Mouse (Mus musculus) megakaryocyte-erythroid progenitor cell, adult 5 weeks (primary cell): ENCODE measurements around the gene Mat1a. TPM values are rescaled to one million over a fixed set of nuclear protein-coding genes. Genes with fewer than 3 reads are reported as not detected.

Experiments used
- polyA plus RNA-seq: library from polyadenylated mRNA; stranded (reverse); fragments of >175 nt; gene quantifications from 2 replicates; pipeline ENCODE4 v1.2.3, GENCODE M21; 2012

Gene Mat1a
- not detected in 2 replicates for polyA plus RNA-seq

DNA sequence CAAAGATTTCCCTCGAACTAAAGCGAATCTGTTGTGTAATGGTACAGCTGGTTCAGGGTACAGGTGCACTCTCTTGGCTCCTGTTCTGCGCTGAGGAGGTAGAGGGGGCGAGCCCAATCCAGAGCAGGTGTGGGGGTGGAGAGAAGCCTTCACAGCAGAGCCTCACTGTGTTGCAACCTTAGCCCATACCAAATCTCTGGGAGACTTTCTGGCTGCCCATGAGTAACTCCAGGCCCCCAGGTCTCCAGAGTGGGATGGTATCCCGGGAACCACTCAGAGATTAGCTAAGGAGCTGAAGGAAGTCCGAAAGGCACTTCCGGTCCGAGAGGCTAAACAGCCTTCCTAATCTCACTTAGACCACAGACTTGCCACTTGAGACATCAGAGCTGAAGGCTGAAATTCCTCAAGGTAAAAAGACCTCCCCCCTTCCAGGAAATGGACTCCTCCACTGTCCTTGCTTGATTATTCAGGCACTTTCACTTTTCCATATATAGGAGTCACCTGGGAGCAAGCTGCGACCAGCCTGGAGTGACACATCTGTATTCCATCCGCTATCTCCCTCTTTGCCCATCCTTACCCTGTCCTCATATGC is at the start of gene Mat1a:
Mat1a (plus strand) TSS at position 183 of the 592 bp plus-strand sequence.

GRCm38 (mm10) chr14:41069108-41069507 is 35.7 kb upstream of the Mat1a start, which contains the start of gene Dydc2:
TSS of gene Dydc2 (minus strand) at chr14:41069208.

GRCm38 (mm10) chr14:41072229-41072943 is 32.4 kb upstream of the Mat1a start, which contains the start of gene Dydc1:
TSS of gene Dydc1 (plus strand) at chr14:41072911.

DNA sequence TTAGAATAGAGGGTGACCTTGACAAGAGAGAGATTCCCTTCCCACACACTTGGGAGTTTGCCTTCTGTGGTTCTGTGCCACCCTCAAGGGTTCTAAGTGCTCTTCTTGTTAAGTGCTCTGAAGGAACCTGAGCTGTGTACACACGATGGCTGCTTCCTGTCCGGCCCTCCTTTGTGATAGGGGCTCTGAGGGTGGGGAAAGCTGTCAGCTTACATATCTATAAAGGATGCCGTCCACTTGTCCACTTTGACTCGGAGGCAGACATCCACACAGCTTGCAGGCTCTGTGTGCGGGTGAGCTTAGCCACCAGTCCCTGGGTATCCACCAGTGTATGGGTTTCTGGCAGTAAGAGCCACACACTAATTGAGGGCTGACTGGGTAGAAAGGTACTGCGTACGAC is 26.7 kb downstream of the Mat1a start, which contains the start of gene Sftpa1:
Sftpa1 (plus strand) TSS at position 243 of the 400 bp plus-strand sequence.

DNA sequence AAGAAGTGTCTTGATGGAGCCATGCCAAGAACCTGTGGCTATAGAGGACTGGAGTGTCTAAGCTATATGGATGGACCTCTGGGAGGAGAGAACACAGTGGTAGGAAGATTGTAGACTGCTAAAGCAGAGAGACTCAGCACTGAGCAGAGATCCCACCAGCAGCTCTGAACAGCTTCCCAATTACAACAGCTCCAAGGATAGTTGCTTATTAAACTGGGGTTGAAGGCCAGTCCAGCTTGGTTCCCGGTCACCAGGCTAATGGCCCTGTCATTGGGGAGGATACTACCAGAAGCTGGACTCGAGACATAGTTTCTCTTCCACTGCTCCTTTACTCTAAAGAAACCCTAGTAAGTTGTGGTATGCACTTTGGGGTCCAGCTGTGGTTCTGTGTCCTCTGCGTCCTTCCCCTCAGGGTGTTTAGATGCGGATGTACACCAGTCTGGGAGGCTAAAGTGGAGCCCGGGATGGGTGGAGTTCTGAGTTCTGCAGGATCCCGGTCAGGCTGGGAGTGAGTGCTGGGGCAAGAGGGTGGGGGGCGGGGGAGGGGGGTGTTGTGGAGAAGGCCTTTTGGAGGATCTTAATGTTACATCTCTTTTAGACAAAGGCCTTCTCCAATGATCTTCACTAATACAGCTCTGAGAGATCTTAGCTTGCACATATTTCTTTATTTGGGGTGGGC is 46.5 kb downstream of the Mat1a start, which contains the start of gene Mbl1:
Mbl1 (plus strand) TSS at position 239 of the 679 bp plus-strand sequence.

Other genes with a start within 250 kb of the Mat1a start
- 0.09 and 0.39 TPM in 2 replicates for gene Sh2d4b, start 211.8 kb upstream of the Mat1a start, polyA plus RNA-seq
- gene Tspan14, start 138.2 kb upstream of the Mat1a start, polyA plus RNA-seq: 10.7 and 11.9 TPM in 2 replicates
- gene Fam213a, start 91.2 kb upstream of the Mat1a start, polyA plus RNA-seq: 4.1 and 6.8 TPM in 2 replicates
- gene Dydc2, start 35.8 kb upstream of the Mat1a start, polyA plus RNA-seq: not detected in 2 replicates
- not detected in 2 replicates for gene Dydc1, start 32.1 kb upstream of the Mat1a start, polyA plus RNA-seq
- gene Sftpa1, start 26.7 kb downstream of the Mat1a start, polyA plus RNA-seq: not detected in 2 replicates
- not detected in 2 replicates for gene Mbl1, start 46.4 kb downstream of the Mat1a start, polyA plus RNA-seq
- not detected in 2 replicates for gene Sftpd, start 80.1 kb downstream of the Mat1a start, polyA plus RNA-seq
- gene Gm2832, start 173.8 kb downstream of the Mat1a start, polyA plus RNA-seq: not detected in 2 replicates
- not detected in 2 replicates for gene Gm5798, start 243.6 kb downstream of the Mat1a start, polyA plus RNA-seq